Mouse (Mus musculus): ENCODE results near the gene Pabpc1l.

- TF ChIP-seq EP300 (IDR thresholded peaks at IDR 0.05; ENCODE audit: low read depth) (no peak), CTCF (IDR thresholded peaks at IDR 0.05; ENCODE audit: low read depth) (no peak)
Observed at GRCm38 (mm10) chr2:164084342-164084700, 59.1 kb downstream of the Pabpc1l start.
